Mouse (Mus musculus) MN1 (cell line): ENCODE results near the gene Slc25a29.
A peak's percentile ranks its signal among the peaks of the same experiment; 100 is the strongest.
"Not testable (repeated sequence)": the region's sequence is repeated elsewhere in the genome, so short reads cannot be mapped to it uniquely, and the experiment has no call there.

Experiments used
- DNase-seq: peaks from one replicate; pipeline ENCODE4 v3.0.0-alpha.2; 2016; ENCODE audit warnings: low spot score

The Slc25a29 gene

GRCm38 (mm10) chr12:108835840-108836409 lies at the start of gene Slc25a29, which contains the start of gene Slc25a47:
Slc25a29 (minus strand) TSS chr12:108835883.
Slc25a47 (plus strand) TSS chr12:108836046.
- peak; percentile 90 for DNase-seq

- no peak for DNase-seq
These were observed 47.1 kb upstream of the Slc25a29 start for GRCm38 (mm10) chr12:108882776-108883175.

DNA sequence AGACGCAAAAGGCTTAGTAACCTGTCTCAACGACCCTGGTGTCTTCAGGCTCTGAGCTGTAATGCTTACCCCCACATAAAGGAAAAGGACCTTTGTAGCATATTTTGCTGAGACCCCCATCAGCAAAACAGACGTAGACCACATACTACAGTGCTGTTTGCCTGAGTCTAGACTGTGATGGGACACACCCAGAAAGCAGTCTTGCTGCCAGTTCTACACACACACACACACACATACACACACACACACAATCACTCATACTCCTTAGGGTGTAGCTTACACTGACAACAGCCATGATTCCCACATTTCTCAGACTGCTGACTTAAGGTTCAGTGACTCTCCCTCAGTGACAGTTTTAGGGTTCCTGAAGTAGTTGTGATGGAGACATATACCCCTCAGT lies 45.5 kb upstream of the Slc25a29 start:
- no peak for DNase-seq

- no peak for DNase-seq
These were observed 44.9 kb upstream of the Slc25a29 start for GRCm38 (mm10) chr12:108880606-108881005.

GRCm38 (mm10) chr12:108879138-108879537 lies 43.5 kb upstream of the Slc25a29 start:
- no peak for DNase-seq

- no peak for DNase-seq
These were observed 37.4 kb upstream of the Slc25a29 start for GRCm38 (mm10) chr12:108873122-108873521.

- no peak for DNase-seq
These were observed 33.9 kb upstream of the Slc25a29 start for GRCm38 (mm10) chr12:108869575-108869974.

- no peak for DNase-seq
These were observed 29.4 kb upstream of the Slc25a29 start for GRCm38 (mm10) chr12:108865007-108865494.

DNA sequence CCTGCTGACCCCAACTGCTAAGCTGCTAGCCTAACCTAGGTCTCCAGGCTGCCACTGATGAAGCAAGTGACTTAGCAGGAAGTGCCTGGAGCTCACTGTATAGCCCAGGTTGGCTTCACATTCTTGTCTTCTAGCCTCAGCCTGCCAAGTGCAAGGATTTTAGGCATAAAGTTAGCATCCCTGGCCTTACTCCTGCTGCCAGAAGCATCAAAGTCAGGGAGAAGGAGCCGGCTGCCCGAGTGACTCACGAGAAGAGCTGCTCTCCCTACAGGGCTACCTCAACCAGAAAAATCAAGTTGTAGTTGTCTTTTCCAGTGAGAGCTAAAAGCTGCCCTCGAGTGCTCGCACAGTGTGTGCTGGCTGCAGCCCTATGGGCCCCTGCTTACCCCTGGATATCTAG lies 22.8 kb upstream of the Slc25a29 start:
- DNase-seq = no peak

DNA sequence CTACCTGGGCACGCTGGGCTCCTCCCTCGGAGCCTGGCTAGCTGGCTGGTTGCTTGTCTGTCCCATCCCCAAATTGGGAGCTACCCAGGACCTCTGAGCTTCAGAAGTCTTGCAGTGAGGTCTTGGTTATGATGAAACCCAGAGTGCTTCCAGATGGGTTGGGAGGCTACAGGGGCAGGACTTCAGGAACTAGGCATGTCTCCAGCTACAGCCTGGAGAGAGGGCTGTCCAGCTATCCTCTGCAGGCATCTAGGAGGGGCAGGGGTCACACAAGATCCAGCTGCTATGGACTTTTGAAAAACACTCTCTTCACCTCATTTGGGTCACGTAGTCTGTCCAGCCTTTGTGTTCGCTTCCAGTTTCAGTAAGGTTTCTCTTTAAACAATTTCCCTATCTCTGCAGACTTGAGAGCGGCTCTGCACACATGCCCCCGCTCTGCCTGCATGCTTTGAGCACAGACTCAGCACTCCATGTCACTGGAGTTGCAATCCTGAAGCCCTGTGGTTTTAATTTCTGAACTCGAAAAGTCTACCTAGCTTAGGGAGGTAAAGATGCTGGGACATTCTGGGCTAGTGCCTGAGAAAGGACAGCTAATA lies 22.0 kb upstream of the Slc25a29 start:
- DNase-seq = no peak

- DNase-seq = no peak
These were observed 21.4 kb upstream of the Slc25a29 start for GRCm38 (mm10) chr12:108857109-108857508.

DNA sequence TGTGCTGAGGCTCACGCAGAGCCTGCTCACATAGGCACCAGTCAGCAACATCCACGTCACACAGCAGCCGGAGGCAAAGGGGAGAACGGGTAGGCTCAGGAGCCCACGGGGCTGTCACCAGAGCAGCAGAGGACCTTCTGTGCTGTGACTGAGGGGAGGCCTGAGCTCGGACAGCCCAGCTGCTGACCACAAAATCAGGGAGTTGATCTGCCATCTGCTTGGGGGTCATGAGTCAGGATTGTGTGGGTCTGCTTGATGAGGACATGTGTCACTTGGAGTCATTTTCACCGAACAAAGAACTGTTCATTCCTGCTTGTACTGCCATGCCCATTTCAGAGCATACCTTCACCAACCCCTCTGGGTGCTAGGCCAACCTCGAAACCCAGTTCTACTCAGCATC lies 20.5 kb upstream of the Slc25a29 start:
- no peak for DNase-seq

DNA sequence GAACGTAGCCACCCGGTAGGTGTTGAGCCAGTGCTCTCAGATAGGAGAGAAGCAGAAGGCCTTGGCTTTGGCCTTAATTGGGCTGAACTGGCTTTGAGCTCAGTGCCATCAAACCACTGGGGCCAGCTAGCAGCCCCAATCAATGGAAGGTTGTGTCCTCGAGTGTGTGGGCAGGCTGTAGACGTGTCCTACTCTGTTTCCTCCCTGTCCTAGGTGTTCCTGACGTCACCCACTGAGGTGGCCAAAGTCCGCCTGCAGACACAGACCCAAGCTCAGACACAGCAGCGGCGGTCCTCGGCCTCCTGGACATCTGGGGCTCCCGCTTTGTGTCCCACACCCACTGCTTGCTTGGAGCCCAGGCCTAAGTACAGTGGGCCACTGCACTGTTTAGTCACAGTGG lies 19.4 kb upstream of the Slc25a29 start:
- no peak for DNase-seq

DNA sequence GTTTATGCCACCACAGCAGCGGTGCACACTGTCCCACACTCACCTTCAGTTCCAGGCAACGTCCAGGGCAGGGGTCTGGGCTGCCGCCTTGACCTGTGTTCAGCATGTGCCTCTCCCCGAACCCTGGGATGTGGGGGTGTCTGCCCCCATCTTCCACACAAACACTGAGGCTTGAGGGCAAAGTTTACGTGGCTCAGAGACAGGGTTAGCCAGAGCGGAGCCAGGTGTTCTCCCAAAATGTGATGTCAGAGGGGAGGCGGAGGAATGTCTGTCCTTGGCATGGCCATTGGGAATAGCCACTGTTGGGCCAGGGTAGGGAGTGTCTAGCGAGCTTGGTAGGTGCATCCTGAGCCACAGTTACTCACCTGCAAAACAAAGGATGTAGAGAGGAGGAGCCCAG lies 17.1 kb upstream of the Slc25a29 start:
- no peak for DNase-seq

DNA sequence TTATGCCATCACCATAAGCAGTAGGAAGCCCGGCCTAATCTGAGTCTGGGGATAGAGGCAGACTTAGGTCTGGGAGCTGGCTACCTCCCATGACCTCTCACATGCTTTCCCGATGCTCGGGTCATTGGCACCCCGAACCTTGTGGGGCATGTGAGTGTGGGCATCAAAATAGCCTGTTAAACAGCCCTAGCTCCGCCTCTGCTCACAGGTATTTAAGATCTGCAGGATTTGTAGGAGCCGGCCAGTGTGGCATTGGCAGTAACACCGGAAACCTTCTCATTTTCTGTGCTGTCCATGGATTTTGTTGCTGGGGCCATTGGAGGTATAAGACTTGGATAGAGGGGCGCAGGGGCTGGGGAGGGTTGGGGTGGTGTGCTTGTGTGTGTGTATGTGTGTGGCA lies 15.2 kb upstream of the Slc25a29 start:
- DNase-seq = no peak

GRCm38 (mm10) chr12:108850129-108850528 lies 14.4 kb upstream of the Slc25a29 start:
- DNase-seq = no peak

- DNase-seq = no peak
These were observed 13.9 kb upstream of the Slc25a29 start for GRCm38 (mm10) chr12:108849488-108850022.

DNA sequence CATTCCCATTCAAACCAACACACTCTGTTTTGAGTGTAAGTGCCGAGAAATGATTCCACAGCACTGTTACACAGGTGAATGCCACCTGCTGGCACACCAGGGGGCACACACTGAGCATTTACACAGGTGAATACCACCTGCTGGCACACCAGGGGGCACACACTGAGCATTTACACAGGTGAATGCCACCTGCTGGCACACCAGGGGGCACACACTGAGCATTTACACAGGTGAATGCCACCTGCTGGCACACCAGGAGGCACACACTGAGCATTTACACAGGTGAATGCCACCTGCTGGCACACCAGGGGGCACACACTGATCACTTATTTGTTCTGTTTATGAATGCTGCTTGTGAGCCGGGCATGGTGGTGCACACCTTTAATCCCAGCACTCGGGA lies 12.3 kb upstream of the Slc25a29 start:
- not testable (repeated sequence) for DNase-seq

- no peak for DNase-seq
These were observed 7.0 kb upstream of the Slc25a29 start for GRCm38 (mm10) chr12:108842663-108843062.

GRCm38 (mm10) chr12:108841181-108841580 lies 5.5 kb upstream of the Slc25a29 start:
- DNase-seq = no peak

GRCm38 (mm10) chr12:108836722-108837121 lies 1.0 kb upstream of the Slc25a29 start:
- DNase-seq = no peak

- no peak for DNase-seq
These were observed 359 bp downstream of the Slc25a29 start for GRCm38 (mm10) chr12:108835208-108835839.

- no peak for DNase-seq
These were observed 897 bp downstream of the Slc25a29 start for GRCm38 (mm10) chr12:108834786-108835185.
